Mouse (Mus musculus): ENCODE results near the gene Pappa2. TPM values are rescaled to one million over a fixed set of nuclear protein-coding genes. Genes with fewer than 3 reads are reported as not detected.
A peak's percentile ranks its signal among the peaks of the same experiment; 100 is the strongest.

Pappa2 gene
- total and polyA plus RNA-seq, 2 experiments from 2014 or later = 0.63 to 5.4 TPM

DNA sequence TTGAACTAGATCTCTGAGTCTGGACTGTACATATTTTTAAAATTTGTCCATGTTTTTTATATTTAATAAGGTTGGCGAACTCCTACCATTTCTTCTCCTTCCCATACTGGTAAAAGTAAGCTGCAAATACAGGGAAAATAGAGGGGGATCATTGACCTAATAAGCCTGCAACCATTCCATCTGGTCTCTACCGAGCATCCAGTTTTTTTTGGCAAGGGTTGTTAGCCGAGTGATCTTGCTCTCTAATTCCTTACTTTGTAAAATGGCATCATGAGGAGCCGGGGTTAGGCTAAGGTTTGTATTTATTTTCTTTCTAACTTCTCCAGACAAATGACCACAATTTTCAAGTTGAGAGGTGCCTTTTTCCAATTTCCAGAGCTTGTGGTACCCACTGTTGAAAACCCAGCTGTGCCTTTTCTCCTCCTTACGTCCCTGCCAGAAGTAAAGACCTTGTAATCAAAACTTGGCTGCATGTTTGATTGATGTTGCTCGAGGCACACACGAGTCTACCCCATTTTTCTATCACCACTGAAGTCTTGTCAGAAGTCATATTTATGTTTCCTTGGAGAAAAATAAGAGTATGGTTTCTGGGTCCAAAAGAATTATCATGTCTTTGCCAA, 210.1 kb downstream of the Pappa2 start:
- 80% methylated on average over 7 of the region's 7 CpGs for WGBS
- no peak overlapping the region for H3K27ac ChIP-seq (ENCODE audit: low read depth, low read length)
- no peaks in the 10 kb centered on the region for H3K9me3 ChIP-seq (ENCODE audit: low read length)
- H3K9ac ChIP-seq = no peak overlapping the region
- no peaks in the 10 kb centered on the region for H3K27me3 ChIP-seq (ENCODE audit: insufficient read depth, low read length)
- no peak for ATAC-seq
- H3K4me2 ChIP-seq (ENCODE audit: low read depth) = no peak overlapping the region
- no peak for DNase-seq
- no peaks in the 10 kb centered on the region for H3K36me3 ChIP-seq (ENCODE audit: insufficient read depth)
- H3K4me1 ChIP-seq (ENCODE audit: insufficient read depth) = no peaks in the 10 kb centered on the region
- H3K4me3 ChIP-seq (ENCODE audit: low read depth, low read length) = no peak overlapping the region
- TF ChIP-seq CTCF (IDR thresholded peaks at IDR 0.05; ENCODE audit: low read depth) = no peak

DNA sequence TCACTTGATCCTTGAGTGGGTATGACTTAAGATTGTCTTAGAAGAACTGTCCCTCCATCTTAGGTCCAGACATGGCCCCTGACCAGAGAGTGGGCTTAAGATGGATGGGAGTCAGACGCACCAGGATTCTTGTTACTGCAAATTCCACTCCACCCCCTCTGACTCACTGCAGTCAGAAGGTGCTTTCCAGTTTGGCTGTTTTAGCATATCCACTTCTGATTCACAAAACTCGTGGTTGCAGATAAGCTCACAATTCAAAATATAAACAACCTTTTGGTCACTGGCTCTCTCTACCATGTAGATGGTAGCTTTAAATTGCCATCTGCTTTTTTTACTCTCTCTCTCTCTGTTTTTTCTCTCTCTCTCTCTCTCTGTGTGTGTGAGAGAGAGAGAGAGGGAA, 214.4 kb downstream of the Pappa2 start:
- TF ChIP-seq CTCF (IDR thresholded peaks at IDR 0.05; ENCODE audit: low read depth) = no peak
- 71% methylated on average over 2 of the region's 2 CpGs for WGBS
- H3K4me3 ChIP-seq (ENCODE audit: low read depth, low read length) = no peak overlapping the region
- H3K9me3 ChIP-seq (ENCODE audit: low read length) = no peaks in the 10 kb centered on the region
- no peaks in the 10 kb centered on the region for H3K4me1 ChIP-seq (ENCODE audit: insufficient read depth)
- H3K27me3 ChIP-seq (ENCODE audit: insufficient read depth, low read length) = no peaks in the 10 kb centered on the region
- H3K9ac ChIP-seq = no peak overlapping the region
- no peak overlapping the region for H3K4me2 ChIP-seq (ENCODE audit: low read depth)
- no peaks in the 10 kb centered on the region for H3K36me3 ChIP-seq (ENCODE audit: insufficient read depth)
- H3K27ac ChIP-seq (ENCODE audit: low read depth, low read length) = no peak overlapping the region
- ATAC-seq (no peak), DNase-seq (no peak)

DNA sequence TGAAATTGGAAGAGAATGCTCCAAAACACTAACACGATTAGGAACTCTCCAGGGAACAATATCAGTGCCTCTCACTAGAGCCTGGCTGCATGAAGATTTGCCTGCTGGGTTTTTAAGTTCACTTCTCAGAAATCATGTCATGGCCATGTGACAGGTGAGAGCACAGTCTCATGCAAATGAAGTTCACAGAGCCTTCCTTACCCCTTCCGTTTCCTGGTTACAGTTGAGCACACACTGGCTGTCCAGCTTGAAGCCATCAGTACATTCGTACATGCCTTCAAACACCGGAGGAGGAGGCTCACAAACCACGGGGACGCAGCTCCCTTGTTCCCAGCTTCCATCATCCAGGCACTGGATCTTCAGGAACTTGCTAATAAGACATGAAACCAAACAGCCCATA, 215.6 kb downstream of the Pappa2 start:
- Histone ChIP-seq H3K4me2 (ENCODE audit: low read depth) (no peak overlapping the region), H3K27ac (ENCODE audit: low read depth, low read length) (no peak overlapping the region), H3K4me1 (ENCODE audit: insufficient read depth) (no peaks in the 10 kb centered on the region), H3K36me3 (ENCODE audit: insufficient read depth) (no peaks in the 10 kb centered on the region), H3K27me3 (ENCODE audit: insufficient read depth, low read length) (no peaks in the 10 kb centered on the region), H3K9ac (no peak overlapping the region), H3K9me3 (ENCODE audit: low read length) (no peaks in the 10 kb centered on the region), H3K4me3 (ENCODE audit: low read depth, low read length) (no peak overlapping the region)
- whole genome bisulfite sequencing = 84% methylated on average over 6 of the region's 6 CpGs
- DNase-seq (no peak), ATAC-seq (no peak)
- no peak for TF ChIP-seq CTCF (IDR thresholded peaks at IDR 0.05; ENCODE audit: low read depth)

DNA sequence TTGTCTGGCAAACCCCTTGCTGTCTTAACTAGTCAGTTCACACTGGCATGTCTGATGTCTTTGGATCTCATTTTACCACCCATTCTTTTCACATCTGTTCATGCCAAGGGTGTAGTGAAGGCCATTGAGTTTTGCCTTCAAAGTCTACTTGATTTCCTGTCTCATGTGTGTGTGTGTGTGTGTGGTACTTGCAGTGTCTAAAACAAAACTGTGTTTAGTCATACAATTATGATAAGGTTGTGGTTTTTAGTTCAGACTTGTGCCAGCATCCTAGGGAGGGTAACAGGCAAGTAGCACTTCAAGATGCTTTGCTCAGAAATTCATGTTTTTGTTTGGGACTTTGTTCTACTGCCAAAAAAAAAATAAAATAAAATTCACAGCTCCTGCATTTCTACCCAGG, 216.1 kb downstream of the Pappa2 start:
- Histone ChIP-seq H3K9me3 (ENCODE audit: low read length) (no peaks in the 10 kb centered on the region), H3K4me2 (ENCODE audit: low read depth) (no peak overlapping the region), H3K9ac (no peak overlapping the region), H3K27ac (ENCODE audit: low read depth, low read length) (no peak overlapping the region), H3K4me3 (ENCODE audit: low read depth, low read length) (no peak overlapping the region), H3K36me3 (ENCODE audit: insufficient read depth) (no peaks in the 10 kb centered on the region), H3K4me1 (ENCODE audit: insufficient read depth) (no peaks in the 10 kb centered on the region), H3K27me3 (ENCODE audit: insufficient read depth, low read length) (no peaks in the 10 kb centered on the region)
- no peak for TF ChIP-seq CTCF (IDR thresholded peaks at IDR 0.05; ENCODE audit: low read depth)
- ATAC-seq (no peak), DNase-seq (no peak)

DNA sequence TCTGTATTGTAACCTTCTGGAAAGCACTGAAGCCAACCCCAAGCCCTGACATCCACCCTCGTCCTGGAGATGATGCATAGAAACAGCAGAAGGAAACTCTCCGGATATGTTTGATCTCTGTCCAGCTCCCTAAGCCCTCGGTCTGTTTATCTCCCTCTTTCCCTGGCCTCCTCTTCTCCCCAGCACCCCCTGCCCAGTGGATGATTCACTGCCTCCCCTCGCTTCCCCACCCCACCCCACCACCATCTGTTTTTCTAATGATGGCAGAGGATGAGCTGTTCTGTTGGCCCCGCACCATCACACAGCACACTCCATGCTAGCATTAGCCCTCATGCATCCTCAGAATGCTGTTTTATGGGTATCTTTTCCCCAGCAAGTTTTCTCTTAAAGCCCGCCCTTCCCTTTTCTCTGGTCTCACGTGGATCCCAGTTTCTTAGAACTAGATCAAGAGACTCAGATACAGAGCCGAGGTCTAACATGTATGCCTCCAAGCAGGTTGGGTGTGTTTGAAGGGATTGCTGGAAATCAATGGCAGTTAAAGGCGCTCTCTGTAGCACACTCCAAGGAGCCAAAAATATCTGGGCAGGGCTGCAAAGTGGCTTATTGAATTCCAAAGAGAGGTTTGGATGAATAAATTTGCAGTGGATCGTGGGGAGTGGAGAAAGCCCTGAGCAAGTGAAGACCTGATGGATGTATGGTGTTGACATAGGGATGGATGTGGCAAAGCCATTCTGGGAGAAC, 231.8 kb downstream of the Pappa2 start:
- Histone ChIP-seq H3K36me3 (ENCODE audit: insufficient read depth) (no peaks in the 10 kb centered on the region), H3K9me3 (ENCODE audit: low read length) (no peaks in the 10 kb centered on the region), H3K4me2 (ENCODE audit: low read depth) (no peak overlapping the region), H3K4me1 (ENCODE audit: insufficient read depth) (no peaks in the 10 kb centered on the region), H3K4me3 (ENCODE audit: low read depth, low read length) (no peak overlapping the region), H3K27me3 (ENCODE audit: insufficient read depth, low read length) (no peaks in the 10 kb centered on the region), H3K27ac (ENCODE audit: low read depth, low read length) (no peak overlapping the region), H3K9ac (no peak overlapping the region)
- no peak for TF ChIP-seq CTCF (IDR thresholded peaks at IDR 0.05; ENCODE audit: low read depth)
- WGBS = 71% methylated on average over 10 of the region's 10 CpGs
- peak; percentile 71 for ATAC-seq
- peak; percentile 17 for DNase-seq

DNA sequence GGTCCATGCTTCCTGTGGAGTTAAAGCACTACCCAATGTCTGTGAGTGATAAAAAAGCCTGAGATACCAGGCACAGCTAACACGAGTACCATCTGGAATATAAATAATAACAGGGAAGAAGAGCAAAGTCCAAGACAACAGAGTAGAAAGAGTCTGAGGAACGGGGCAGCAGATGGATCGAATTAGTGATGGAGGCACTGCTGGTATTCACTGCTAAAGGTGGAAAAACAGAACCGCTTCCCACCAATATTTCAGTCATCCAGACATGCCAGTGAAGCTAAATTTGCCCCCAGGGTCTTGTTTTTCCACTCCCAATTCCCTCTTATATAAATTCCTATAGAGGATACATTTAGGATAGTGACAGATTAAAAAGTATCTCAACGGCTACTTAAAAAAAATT, 238.8 kb downstream of the Pappa2 start:
- Histone ChIP-seq H3K4me2 (ENCODE audit: low read depth) (no peak overlapping the region), H3K4me1 (ENCODE audit: insufficient read depth) (no peaks in the 10 kb centered on the region), H3K27ac (ENCODE audit: low read depth, low read length) (peak overlapping the region; percentile 29; the same call in 1 of the 2 replicates), H3K4me3 (ENCODE audit: low read depth, low read length) (no peak overlapping the region), H3K9ac (no peak overlapping the region), H3K36me3 (ENCODE audit: insufficient read depth) (no peaks in the 10 kb centered on the region), H3K27me3 (ENCODE audit: insufficient read depth, low read length) (no peaks in the 10 kb centered on the region), H3K9me3 (ENCODE audit: low read length) (no peaks in the 10 kb centered on the region)
- DNase-seq (no peak), ATAC-seq (no peak)
- no peak for TF ChIP-seq CTCF (IDR thresholded peaks at IDR 0.05; ENCODE audit: low read depth)
- WGBS = 71% methylated on average over 5 of the region's 5 CpGs

DNA sequence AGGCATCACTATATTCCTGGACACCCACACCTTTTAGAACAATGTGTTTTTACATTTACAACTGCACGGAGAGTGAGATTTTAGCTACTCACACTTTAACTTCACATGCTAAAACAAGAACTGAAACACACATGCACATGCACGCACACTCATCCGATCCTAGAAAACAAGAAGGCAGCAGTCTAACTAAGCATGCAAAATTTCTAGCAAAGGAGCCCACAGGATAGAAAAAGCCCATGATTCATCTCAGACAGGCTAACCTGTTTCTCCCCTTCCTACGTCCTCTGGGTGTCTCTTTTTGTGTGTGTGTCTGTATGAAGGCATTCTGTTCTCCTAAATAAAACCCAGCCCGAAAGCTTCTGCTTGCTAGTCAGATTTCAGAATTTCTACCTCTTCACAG, 239.3 kb downstream of the Pappa2 start:
- no peak for DNase-seq
- Histone ChIP-seq H3K4me1 (ENCODE audit: insufficient read depth) (no peaks in the 10 kb centered on the region), H3K9ac (no peak overlapping the region), H3K27me3 (ENCODE audit: insufficient read depth, low read length) (no peaks in the 10 kb centered on the region), H3K36me3 (ENCODE audit: insufficient read depth) (no peaks in the 10 kb centered on the region), H3K9me3 (ENCODE audit: low read length) (no peaks in the 10 kb centered on the region), H3K27ac (ENCODE audit: low read depth, low read length) (peak overlapping the region; percentile 29; the same call in 1 of the 2 replicates), H3K4me3 (ENCODE audit: low read depth, low read length) (no peak overlapping the region), H3K4me2 (ENCODE audit: low read depth) (no peak overlapping the region)
- 80% methylated on average over 5 of the region's 5 CpGs for WGBS
- ATAC-seq = no peak
- TF ChIP-seq CTCF (IDR thresholded peaks at IDR 0.05; ENCODE audit: low read depth) = no peak
